Mouse (Mus musculus) kidney, adult 11 months (tissue): ENCODE measurements around the gene Clec16a.

Experiments used
- DNase-seq: peaks from one replicate; pipeline ENCODE4 v3.0.0; 2022

Gene Clec16a

DNA sequence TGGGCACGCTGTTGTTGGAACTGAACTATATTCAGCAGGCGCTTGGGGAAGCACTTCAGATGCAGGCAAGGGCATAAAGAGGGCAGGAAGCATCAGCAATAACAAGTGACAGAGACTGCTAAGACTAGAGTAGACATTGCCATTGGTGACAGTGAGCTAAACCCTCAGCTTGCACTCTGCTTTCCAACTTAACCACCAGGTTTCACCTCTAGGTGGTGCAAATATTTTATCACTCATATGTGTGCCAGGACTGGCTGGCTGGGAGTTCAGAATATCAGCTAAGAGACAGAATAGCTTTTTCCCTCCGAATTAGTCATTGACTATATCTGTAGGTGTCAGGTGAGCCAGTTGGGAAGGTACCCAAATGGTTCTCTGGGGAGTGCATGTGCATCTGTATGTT is 41.4 kb downstream of the Clec16a start:
- no peak for DNase-seq

DNA sequence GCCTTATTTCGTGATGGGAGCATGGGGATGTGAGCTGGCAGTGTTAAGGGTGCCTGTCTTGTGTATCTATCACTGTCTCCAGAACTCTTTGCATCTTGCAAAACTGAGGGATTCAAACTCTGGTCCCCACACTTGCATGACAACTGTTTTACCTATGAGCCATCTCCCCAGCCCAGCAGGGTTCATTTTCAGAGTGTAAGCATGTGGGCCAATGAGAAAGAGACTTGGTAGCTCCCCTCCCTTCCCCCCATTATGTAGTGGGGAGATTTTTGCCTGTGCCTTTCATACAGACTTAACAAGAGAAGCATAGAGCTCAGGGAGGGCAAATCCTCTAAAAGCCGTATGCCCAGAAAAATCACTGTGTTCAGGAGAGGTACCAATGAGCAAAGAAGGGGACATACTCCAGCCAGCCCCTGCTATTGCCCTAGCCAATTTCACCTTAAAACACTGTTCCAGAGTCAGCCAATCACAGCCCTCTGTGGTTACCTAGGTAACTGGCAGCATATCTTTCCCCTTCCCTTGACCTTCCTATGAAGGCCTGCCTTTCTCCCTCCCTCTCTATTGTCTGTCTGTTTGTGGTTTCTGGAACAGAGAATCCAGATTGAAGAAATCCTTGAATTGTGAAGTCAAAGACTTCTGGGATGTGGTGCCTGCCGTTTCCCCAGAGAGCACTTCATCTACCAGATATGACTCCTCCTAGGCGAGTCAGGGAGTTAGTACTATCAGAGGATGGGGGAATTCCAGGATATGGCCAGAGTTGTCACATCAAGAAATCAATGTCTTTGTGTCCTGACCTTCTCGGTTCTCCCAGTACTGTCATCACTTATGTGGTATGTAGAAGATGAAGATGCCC is 55.0 kb downstream of the Clec16a start:
- no peak for DNase-seq

DNA sequence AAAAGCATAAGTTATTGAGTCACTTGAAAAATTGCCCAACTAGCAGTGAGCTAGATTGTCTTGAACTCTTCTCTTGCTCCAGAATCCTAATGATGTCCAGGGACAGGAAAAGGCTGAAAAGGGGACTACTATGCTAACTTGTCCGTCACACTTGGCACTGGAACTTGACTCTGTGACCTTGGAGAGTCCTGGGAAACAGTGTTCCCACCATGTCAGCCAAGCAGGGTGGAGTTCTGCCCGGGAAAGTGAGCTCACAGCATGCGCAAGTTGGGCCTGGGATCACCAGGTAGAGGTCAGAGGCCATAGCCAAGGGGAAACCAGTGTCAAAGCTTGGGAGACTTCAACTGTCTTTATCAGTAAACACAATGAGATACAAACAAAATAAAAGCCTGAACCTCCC is 62.7 kb downstream of the Clec16a start:
- DNase-seq, result no peak

DNA sequence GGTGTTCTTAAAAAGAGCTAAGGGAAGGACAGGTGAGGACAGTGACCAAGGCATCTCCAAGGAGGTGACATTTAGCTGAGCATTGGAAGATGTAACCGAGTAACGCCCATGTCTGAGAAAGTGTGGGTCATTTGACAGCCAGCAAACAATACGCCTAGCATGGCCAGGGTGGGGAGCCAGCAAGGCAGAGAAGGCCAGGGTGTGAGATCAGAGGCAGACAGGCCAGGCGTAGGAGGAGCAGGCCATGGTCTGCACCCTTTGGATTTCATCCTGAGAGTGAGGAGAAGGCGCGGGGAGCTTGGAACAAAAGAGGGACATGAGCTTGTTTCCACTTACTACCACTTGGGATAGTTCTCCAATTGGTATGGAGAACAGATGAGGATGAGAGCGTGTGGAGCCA is 64.8 kb downstream of the Clec16a start:
- DNase-seq, result no peak

DNA sequence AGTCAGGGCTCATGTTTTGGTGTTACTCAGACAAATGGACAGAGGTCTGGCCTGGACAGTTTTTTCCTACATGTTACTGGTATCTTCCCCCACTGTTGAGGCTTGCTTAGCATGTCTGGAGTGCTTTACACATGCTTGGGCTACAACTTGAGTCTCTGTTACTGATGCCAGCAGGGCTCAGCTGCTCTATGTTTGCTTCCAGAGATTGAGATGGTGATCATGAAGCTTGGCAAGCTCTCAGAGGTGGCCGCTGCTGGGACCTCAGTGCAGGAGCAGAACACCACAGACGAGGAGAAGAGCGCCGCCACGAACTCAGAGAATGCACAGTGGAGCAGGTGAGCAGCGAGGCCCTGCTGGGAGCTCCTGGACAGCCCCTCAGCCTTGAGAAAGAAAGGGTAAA is 65.7 kb downstream of the Clec16a start:
- DNase-seq, result no peak

DNA sequence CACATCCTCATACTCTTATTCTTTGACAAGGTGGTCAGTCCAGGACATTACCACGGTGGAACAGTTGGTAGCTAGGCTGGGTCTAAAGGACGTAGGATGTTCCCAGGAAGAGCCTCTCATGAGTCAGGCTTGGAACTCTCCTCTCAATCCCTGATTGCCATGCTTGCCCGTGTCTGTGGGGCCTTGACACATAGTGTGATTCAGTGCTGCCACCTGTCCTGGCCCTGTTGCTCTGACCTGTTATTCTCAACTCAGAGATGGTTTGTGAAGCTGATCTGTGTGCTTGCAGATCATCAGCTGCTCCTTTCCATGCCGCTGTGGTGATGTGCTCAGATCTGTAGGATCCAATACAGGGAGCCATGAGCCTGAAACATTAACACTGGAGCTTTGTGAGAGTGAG is 66.2 kb downstream of the Clec16a start:
- DNase-seq, result no peak

DNA sequence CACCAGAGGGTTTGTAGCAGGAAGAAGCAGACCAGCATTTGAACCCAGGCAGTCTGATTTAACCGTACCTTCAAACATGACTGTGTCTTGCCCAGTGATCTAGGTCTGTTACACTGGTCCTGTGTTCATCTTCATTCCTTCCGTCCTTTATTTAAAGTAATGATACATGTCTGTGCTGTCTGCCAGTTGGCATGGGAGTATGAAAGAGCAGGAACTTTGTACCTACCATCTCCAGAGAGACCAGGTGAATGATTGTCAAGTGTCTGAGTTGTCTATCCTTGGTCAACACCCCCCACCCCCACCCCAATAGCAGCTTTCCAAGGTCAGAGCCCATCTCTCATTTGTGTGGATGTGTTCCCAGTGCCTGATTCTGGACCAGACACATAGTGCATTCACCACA is 68.9 kb downstream of the Clec16a start:
- peak; percentile 30 for DNase-seq

DNA sequence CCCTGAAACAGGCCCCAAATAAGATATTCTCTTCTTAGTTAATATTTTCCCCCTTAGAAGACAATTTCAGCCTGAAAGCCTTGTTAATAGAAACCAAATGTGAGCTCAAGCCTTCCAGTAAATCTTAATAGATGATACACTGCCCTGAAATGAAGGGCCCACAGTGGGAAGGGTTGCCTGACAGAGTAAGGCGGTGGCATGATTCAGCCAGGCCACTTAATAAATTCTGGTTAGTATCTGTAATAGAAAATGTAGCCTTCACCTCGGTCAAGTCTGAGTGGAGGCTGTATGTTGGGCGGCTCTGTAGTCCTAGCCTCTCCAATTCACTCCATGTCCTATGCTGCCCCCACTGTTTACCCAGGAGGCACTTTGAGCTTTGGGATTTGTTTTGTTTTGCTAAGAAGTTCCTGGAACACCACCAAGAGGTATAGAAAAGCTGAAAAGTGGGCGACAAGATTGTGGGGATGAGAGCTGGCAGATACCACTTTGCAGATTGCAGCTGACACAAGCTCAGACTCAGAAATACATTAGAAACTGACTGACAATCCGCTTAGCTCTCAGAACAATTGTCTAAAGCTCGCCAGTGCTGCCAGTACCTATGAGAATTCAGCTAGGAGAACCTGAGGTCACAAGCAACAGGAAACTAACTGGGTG is 75.9 kb downstream of the Clec16a start:
- no peak for DNase-seq

DNA sequence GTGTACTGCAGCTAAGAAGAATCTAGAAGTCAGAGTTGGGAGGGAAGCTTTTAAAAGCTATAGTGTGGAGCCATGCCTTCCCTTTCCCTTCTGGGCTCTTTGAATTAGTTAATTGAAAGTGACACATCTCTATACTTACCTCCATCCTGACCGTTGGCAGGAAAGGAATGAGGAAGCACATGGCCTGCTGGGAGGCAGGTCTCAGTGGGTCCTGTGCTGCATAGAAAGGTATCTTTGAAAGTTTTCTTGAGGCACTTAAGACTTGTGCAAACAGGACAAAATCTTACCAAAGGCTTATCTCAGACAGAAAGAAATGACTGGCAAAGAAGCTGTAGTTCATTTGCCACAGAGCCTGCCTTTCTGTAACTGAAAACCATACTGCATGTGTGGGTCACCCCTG is 76.6 kb downstream of the Clec16a start:
- no peak for DNase-seq

DNA sequence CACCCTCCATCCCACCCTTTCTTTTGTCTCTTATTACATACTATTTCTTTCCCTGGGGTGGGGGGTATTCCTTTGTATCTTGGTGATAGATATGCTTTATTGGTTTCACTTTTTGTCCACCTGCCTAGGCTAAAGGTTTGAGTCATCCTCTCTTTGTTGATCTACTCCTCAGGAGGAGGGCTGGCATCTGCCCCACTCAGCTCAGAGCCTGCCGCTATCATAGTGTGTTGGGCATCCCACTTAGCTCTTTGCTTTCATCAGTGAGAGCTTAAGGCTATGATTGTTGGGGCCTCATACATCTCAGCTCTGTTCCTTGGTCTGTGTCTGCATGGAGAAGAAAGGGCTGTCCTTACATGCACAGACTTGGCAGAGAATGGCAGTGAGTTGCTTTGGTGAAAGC is 81.0 kb downstream of the Clec16a start:
- DNase-seq, result no peak

DNA sequence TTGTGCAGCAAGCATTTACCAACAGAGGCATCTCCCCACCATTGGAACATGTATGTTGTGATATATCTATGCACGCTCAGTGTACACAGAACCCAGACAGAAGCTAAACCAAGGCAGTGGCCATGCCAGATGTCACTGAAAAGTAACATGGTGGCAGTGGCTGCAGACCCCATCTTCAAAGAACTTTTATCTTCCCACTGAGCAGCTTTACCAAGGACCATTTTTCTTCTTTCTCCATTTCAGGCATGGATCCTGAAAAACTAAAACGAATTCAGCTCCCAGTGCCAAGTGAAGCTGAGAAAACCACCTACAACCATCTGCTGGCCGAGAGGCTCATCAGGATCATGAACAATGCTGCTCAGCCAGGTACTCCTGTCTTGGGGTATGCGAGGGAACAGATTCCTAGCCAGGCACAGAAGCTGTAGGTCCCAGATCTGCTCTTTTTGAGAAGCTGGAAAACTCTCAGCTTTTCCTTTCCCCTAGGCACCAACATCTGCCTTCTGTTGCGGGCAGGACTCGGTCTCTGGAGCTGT is 82.1 kb downstream of the Clec16a start:
- DNase-seq, result no peak

DNA sequence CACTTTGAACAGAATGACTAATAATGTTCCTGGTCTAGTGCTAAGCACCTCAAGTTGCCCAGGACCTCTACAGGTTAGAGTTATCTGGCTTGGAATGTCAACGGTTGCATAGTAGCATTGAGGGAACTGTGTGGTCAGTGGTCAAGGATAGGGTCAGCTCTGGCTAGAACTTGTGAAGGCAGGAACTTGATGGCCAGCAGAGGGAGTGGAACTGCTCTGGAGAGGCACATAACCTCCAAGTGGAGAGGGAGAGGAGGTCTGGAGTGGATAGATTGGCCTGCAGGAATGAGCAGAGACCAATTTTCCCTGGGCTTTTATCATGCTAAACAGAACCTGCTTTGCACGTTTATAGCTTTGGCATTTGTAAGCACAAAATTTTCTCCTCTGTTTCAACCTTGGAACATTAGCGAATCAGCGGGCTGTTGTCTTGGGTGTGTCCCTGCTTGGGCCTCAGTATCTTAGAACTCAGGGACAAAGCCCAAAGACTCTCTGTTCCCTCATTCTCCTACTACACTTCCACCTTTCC is 83.0 kb downstream of the Clec16a start:
- DNase-seq, result no peak

DNA sequence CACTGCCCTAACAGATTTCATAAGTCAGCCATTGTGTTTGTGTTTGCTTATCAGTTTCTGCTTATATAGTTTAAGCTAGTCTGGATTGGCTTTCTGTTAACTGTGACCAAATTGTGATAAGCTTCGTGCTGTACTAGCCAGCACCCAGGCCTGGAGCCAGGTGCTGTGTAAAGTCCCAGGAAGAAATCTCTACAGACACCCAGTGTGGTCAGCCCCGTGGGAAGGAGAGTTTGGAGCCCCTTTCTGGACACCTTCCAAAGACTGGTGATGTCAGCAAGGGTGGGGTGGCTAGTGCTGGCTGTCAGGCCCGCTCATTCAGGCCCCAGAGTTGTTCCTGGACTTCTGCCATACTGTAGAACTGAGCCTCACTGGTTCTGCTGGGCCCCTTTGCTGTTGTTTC is 83.8 kb downstream of the Clec16a start:
- DNase-seq, result no peak

DNA sequence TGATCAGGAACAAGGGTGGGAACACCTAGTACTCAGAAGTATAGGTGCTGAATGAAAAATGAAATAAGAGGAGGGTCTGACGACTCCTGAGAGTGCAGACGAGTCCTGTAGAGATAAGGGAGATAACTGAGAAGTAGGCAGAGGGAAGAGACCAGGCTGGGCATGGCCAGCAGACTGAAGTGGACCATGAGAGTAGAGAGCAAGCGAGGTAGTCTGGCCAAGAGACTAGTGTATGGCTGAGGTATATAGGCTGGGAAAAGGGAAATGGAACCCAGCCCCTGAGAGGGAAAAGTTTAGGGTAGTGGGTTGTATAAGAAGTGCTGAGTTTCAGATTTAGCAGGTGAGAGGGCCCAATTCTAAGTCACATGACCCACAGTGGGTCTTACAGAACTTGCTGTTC is 84.2 kb downstream of the Clec16a start:
- no peak for DNase-seq

DNA sequence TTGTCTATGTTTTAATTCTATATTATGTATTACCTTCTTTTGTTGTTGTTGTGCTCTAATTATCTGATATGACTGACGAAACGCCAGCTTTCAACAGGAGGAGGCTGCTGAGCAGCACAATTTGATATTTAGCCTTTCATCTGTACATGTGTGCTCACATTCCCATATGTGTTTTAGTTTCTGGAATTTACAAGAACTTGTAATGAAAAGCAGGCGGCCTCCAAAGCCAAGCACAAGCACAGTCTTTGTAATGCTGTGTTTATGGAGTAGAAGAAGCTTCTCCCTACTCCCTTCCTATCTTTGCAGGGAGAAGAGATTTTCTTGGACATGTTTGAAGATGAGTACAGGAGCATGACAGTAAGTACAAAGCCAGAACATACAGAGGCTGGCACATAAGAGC is 89.8 kb downstream of the Clec16a start:
- DNase-seq, result no peak

DNA sequence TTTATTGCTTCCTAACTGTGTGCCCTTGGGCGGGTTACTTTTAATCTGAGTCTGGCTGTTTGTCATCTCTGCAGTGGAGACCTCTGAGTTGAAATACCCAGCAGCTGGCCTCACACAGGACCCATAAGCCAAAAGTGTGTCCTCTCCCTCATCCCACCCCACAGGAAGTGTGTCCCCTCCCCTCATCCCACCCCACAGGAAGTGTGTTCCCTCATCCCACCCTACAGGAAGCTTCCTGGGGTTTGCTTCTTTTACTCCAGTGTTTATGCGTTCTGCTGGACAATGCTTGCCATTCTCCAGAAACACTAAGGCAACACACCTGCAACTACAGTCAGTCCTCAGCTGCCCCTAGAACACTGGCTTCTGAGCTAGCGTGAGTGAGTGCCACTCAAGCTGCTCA is 92.8 kb downstream of the Clec16a start:
- no peak for DNase-seq

DNA sequence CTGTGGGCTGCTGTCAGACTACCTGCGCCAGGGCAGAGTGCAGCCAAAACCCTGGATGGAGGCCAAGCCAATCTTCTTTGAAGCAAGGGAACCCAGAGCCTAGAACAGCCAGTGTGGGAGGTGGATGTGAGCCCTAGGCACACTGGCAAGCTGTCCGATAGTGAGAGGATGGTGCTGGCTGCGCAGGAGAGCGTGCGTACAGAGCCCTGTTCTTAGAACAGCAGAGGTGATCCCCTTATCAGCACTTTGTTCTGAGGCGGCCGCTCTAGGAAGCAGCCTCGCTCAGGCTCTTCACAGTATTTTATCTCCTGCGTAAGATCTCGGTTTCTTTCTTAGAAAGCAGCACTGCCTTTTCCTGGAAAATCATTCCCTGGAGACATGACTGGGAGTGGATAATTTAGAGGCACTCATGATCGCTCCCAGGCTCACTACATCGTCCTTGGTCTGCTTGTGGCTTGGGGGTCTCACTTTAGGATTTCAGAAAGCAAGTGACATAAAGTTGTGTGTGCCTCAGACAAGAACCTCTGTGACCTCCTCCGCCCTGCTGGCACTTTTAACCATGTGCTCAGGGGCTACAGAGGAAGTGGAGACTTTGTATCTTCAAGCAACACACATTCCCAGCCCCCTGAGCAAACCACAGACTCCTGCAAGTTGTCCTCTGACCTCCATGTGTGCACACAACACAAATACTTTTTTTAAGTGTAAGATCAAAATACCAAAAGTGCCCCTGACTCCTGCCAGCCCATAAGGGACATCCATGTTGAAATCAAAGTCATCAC is 94.2 kb downstream of the Clec16a start:
- peak; percentile 38 for DNase-seq

DNA sequence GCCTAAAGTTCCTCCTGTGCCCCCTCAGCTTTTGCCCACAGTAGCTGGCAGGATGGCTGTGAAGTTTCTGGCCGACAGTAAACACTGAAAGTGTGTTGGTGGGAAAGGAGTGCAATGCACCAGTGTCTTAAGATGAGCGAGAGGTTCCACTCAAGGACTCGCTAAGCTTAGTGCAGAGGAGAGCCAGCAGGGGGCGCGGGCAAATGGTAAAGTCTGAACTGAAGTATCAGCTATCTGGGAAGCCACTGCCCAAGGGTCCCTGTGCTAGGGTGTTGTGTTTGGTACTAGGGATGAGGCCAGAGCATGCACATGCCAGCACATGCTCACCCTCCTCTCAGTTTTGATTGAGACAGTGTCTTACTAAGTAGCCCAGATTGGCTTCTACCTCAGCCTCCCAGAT is 94.9 kb downstream of the Clec16a start:
- DNase-seq, result peak; percentile 60

DNA sequence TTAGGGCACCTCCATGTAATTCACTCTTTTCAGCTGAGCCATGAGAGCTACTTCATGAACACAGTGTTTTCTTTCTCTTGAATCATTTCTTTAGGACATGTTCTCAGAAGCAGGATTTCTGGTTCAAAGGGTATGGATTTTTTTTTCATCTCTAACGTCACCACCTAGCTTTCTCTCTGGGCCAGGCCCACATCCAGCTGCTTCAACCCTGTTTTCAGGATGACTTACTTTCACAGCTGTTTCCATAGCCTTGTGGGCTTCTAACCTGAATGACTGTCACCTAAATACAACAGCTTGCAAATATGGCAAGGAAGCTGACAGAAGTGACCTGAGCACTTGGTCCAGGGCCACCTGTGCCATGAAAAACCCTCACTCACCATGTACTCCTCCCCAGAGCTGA is 96.0 kb downstream of the Clec16a start:
- no peak for DNase-seq

DNA sequence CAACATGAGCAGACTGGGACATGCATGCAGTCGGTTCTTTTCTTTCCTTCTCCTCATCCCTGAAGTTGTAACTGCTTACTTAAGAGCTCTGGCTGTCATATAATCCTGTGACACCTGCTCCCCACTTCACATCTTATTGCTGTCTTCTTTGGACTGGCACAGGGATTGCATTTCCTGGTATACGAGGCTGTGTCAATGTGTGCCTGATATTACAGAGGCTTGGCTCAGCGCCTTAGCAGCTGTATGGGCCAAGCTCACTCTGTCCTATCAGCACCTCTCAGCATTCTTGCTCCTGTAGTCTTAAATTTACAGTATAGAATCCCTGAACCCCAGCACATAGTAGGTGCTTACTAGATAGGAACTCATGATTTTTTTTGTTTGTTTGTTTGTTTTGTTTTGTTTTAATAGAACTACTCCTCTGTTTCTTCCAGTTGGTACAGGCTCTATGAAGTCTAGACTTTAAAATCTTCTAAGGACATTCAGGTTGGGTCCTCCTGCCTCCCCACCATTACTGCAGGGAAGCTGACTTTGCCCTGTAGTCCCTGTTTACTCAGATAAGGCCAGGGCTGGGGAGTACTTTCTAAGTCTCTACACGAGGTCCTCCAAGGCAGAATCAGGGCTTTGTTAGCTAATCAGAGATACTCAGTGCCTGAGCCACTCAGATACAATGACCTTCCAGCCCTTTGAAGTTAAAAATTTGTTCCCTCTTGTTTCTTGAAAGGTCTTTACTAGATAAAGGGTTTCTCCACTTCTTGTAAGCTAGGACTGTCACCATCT is 97.9 kb downstream of the Clec16a start:
- DNase-seq, result no peak

DNA sequence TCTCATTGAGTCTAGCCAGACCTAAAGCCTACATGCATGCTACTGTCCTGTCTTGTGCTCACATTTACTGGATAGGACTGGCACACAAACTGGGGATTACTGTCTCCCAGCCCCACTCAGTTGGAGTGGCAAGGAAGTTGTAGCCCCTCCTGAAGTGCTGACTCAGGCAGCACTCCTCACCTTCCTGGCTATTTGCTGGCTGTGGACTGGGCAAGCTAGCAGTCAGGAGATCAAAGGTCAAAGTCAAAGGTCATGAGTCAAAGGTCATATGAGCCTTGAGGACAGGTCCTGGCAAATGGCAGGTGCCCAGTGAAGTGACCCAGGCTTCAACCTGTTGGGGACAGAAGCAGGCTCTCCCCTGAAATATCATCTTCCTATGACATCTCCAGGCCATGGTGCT is 99.1 kb downstream of the Clec16a start:
- DNase-seq, result no peak

DNA sequence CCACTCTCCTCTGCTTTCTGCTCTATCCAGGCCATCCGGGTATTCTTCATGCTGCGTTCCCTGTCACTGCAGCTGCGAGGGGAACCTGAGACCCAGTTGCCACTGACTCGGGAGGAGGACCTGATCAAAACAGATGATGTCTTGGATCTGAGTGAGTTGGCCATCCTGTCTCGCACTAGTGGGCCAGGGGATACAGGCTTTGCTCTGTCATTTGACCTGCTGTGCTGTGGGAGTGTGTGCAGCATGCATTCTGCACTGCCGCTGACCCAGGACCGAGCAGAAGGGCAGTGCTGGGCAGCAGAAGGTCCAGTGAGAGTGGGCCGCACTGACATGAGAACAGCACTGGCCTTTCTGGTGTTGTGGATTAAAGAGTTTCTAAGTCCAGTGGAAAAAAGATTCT is 99.6 kb downstream of the Clec16a start:
- no peak for DNase-seq

DNA sequence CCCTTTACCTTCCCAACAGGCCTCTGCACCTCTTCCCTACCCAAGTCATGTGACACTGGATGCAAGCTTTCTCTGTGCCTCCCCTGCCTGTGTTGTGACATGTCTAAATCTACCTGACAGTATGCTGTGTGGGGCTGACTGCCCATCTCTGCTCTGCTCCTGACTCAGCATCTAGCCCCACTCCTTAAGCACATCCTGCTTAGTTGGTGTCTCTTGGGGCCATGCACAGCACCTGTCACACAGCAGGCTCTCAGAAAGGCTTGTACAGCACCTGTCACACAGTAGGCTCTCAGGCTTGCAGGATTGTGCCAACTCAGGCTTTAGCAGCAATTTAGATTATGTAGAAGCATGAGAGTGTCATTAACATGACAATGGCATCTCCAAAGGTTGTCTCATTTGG is 106.7 kb downstream of the Clec16a start:
- DNase-seq, result no peak
